Mouse (Mus musculus) left cerebral cortex, postnatal 10 days (tissue): Measurements from ENCODE around the gene Vmn2r82. TPM values are rescaled to one million over a fixed set of nuclear protein-coding genes. Genes with fewer than 3 reads are reported as not detected.
"Not testable (repeated sequence)": the region's sequence is repeated elsewhere in the genome, so short reads cannot be mapped to it uniquely, and the experiment has no call there.

Experiments used
- DNase-seq, 2 experiments: peaks; one replicate each; pipeline ENCODE4 v3.0.0; 2021 to 2022; ENCODE audit warnings: low spot score in 2 of 2, mixed read lengths in 1 of 2; ENCODE audit errors: extremely low spot score in 1 of 2
- intact Hi-C: fragments of 180-260 bp; cut with DNase I; formaldehyde crosslinking; loops from one replicate; pipeline ENCODE4 v1.15.1; 2025
- total RNA-seq, 2 experiments: library from RNA; stranded (reverse); gene quantifications; 2 replicates each; pipeline ENCODE4 v1.2.3; 2021

The Vmn2r82 gene
- not detected for total RNA-seq

GRCm38 (mm10) chr10:79356220-79356619 is at the start of gene Vmn2r82:
TSS of gene Vmn2r82 (plus strand) at chr10:79356520.
- intact Hi-C loops, DNase-seq: not testable (repeated sequence)

- DNase-seq, intact Hi-C loops: not testable (repeated sequence)
Measured at GRCm38 (mm10) chr10:79322033-79322736, 34.1 kb upstream of the Vmn2r82 start.

- no peak for DNase-seq
- intact Hi-C loops = no loop called here
Measured at GRCm38 (mm10) chr10:79322737-79323086, 33.6 kb upstream of the Vmn2r82 start.

- intact Hi-C loops, DNase-seq: not testable (repeated sequence)
Measured at GRCm38 (mm10) chr10:79399946-79400700, 43.8 kb downstream of the Vmn2r82 start.

GRCm38 (mm10) chr10:79417142-79417771 is 60.9 kb downstream of the Vmn2r82 start:
- intact Hi-C loops = no loop called here
- DNase-seq = no peak

- DNase-seq, intact Hi-C loops: not testable (repeated sequence)
Measured at GRCm38 (mm10) chr10:79417772-79418170, 61.5 kb downstream of the Vmn2r82 start.

- DNase-seq, intact Hi-C loops: not testable (repeated sequence)
Measured at GRCm38 (mm10) chr10:79435141-79435820, 79.0 kb downstream of the Vmn2r82 start.

Other genes with a start within 250 kb of the Vmn2r82 start
- gene Vmn2r80, start 207.8 kb upstream of the Vmn2r82 start, total RNA-seq = not detected
- gene Vmn2r81, start 108.8 kb upstream of the Vmn2r82 start, total RNA-seq = not detected
- not detected for gene Vmn2r83, start 112.2 kb downstream of the Vmn2r82 start, total RNA-seq
- 1 to 10 TPM; 3.2 to 3.7 TPM for gene Plpp2, start 177.3 kb downstream of the Vmn2r82 start, total RNA-seq
- gene Mier2, start 198.7 kb downstream of the Vmn2r82 start, total RNA-seq = 10 to 100 TPM; 47.5 to 50.2 TPM
- gene Theg, start 230.8 kb downstream of the Vmn2r82 start, total RNA-seq = not detected